Mouse (Mus musculus) MEL (cell line): ENCODE data around the gene Ctc1. TPM values are rescaled to one million over a fixed set of nuclear protein-coding genes. Genes with fewer than 3 reads are reported as not detected.

Source experiments
- DNase-seq: peaks from one replicate; pipeline ENCODE4 v3.0.0; 2011; ENCODE audit warnings: low read depth, low spot score
- H3K27ac ChIP-seq: 2 replicates; pipeline ENCODE4 v1.5.1; 2012; ENCODE audit warnings: low read depth, mild to moderate bottlenecking, control low read depth, low read length, moderate library complexity; ENCODE audit not compliant: control insufficient read depth
- H3K27me3 ChIP-seq, 2 experiments: fragments of 150-350 bp in 1 of 2; sonication (generic) in 1 of 2; 2 replicates each; pipeline ENCODE4 v1.6.1; 2012; ENCODE audit warnings: low read length in 2 of 2, mild to moderate bottlenecking in 2 of 2, improper control_type of control experiment in 1 of 2, moderate library complexity in 1 of 2; ENCODE audit not compliant: insufficient read depth in 2 of 2, control insufficient read depth in 1 of 2
- H3K36me3 ChIP-seq, 2 experiments: 2 replicates each; pipeline ENCODE4 v1.6.1; 2012 to 2014; ENCODE audit warnings: low read length in 2 of 2, improper control_type of control experiment in 1 of 2, inconsistent platforms in 1 of 2, mild to moderate bottlenecking in 1 of 2; ENCODE audit not compliant: insufficient read depth in 2 of 2, control insufficient read depth in 1 of 2
- H3K4me1 ChIP-seq, 2 experiments: fragments of 150-350 bp in 1 of 2; sonication (generic) in 1 of 2; 2 replicates each; pipeline ENCODE4 v1.6.1; 2012; ENCODE audit warnings: low read length in 2 of 2, improper control_type of control experiment in 1 of 2, mild to moderate bottlenecking in 1 of 2; ENCODE audit not compliant: insufficient read depth in 2 of 2, control insufficient read depth in 1 of 2
- H3K4me3 ChIP-seq, 2 experiments: fragments of 150-350 bp in 1 of 2; sonication (generic) in 1 of 2; 2 replicates each; pipeline ENCODE4 v1.5.1; 2012; ENCODE audit warnings: low read depth in 2 of 2, low read length in 2 of 2, mild to moderate bottlenecking in 2 of 2, moderate library complexity in 2 of 2, control low read depth in 1 of 2, improper control_type of control experiment in 1 of 2; ENCODE audit not compliant: control insufficient read depth in 1 of 2, insufficient read depth in 1 of 2
- H3K79me2 ChIP-seq: 2 replicates; pipeline ENCODE4 v1.6.1; 2012; ENCODE audit warnings: mild to moderate bottlenecking, low read length, moderate library complexity; ENCODE audit not compliant: control insufficient read depth, poor library complexity, insufficient read depth
- H3K9ac ChIP-seq: 2 replicates; pipeline ENCODE4 v1.6.1; 2012; ENCODE audit warnings: low read depth, mild to moderate bottlenecking, control low read depth, low read length, moderate library complexity; ENCODE audit not compliant: control insufficient read depth, poor library complexity, severe bottlenecking
- H3K9me3 ChIP-seq: fragments of 150-350 bp; sonication (generic); replicated peaks from 2 replicates; pipeline ENCODE4 v1.6.1; 2012; ENCODE audit warnings: mild to moderate bottlenecking, low read length, improper control_type of control experiment, moderate library complexity; ENCODE audit not compliant: insufficient read depth
- BHLHE40 ChIP-seq: IDR thresholded peaks from 2 replicates; pipeline ENCODE4 v1.6.1; 2012; ENCODE audit warnings: low read depth, mild to moderate bottlenecking, inconsistent platforms, low read length, improper control_type of control experiment, borderline replicate concordance
- CTCF ChIP-seq, 3 experiments: IDR thresholded peaks in 2 of 3; conservative IDR thresholded peaks in 1 of 3; 2 replicates each; pipeline ENCODE4 v1.5.1; 2011 to 2012; ENCODE audit warnings: low read length in 3 of 3, low read depth in 2 of 3, mild to moderate bottlenecking in 2 of 3, improper control_type of control experiment in 1 of 3, inconsistent platforms in 1 of 3, mixed read lengths in 1 of 3, moderate library complexity in 1 of 3; ENCODE audit not compliant: control insufficient read depth in 1 of 3, insufficient read depth in 1 of 3, poor library complexity in 1 of 3, severe bottlenecking in 1 of 3
- HCFC1 ChIP-seq: IDR thresholded peaks from 2 replicates; pipeline ENCODE4 v1.6.1; 2012; ENCODE audit warnings: low read depth, mild to moderate bottlenecking, inconsistent platforms, low read length, improper control_type of control experiment, moderate library complexity
- JUND ChIP-seq: IDR thresholded peaks from 2 replicates; pipeline ENCODE4 v1.6.1; 2011; ENCODE audit warnings: low read depth, mild to moderate bottlenecking, improper control_type of control experiment, low read length
- MAFK ChIP-seq: IDR thresholded peaks from 2 replicates; pipeline ENCODE4 v1.6.1; 2011; ENCODE audit warnings: low read depth, mild to moderate bottlenecking, low read length, improper control_type of control experiment, borderline replicate concordance
- MAX ChIP-seq: IDR thresholded peaks from 2 replicates; pipeline ENCODE4 v1.6.1; 2011; ENCODE audit warnings: low read length, improper control_type of control experiment
- MAZ ChIP-seq: IDR thresholded peaks from 2 replicates; pipeline ENCODE4 v1.6.1; 2012; ENCODE audit warnings: low read depth, mild to moderate bottlenecking, inconsistent platforms, low read length, improper control_type of control experiment
- MXI1 ChIP-seq: IDR thresholded peaks from 2 replicates; pipeline ENCODE4 v1.6.1; 2011; ENCODE audit warnings: mild to moderate bottlenecking, low read depth, low read length, improper control_type of control experiment
- MYC ChIP-seq: IDR thresholded peaks from 2 replicates; pipeline ENCODE4 v1.6.1; 2011; ENCODE audit warnings: low read depth, mild to moderate bottlenecking, low read length, improper control_type of control experiment, moderate library complexity
- NELFE ChIP-seq: IDR thresholded peaks from 2 replicates; pipeline ENCODE4 v1.6.1; 2011; ENCODE audit warnings: low read depth, low read length, improper control_type of control experiment
- SIN3A ChIP-seq: IDR thresholded peaks from 2 replicates; pipeline ENCODE4 v1.6.1; 2012; ENCODE audit warnings: low read length, improper control_type of control experiment, inconsistent platforms
- SMC3 ChIP-seq: IDR thresholded peaks from 2 replicates; pipeline ENCODE4 v1.6.1; 2011; ENCODE audit warnings: low read depth, low read length, improper control_type of control experiment
- TAL1 ChIP-seq: IDR thresholded peaks from 2 replicates; pipeline ENCODE4 v1.6.1; 2012; ENCODE audit warnings: mild to moderate bottlenecking, inconsistent platforms, low read length, moderate library complexity, mixed read lengths
- USF1 ChIP-seq: IDR thresholded peaks from 2 replicates; pipeline ENCODE4 v1.6.1; 2014; ENCODE audit warnings: low read depth, mild to moderate bottlenecking, inconsistent platforms, low read length, improper control_type of control experiment, moderate library complexity
- USF2 ChIP-seq, 2 experiments: IDR thresholded peaks; 2 replicates each; pipeline ENCODE4 v1.6.1; 2011 to 2012; ENCODE audit warnings: improper control_type of control experiment in 2 of 2, low read length in 2 of 2, borderline replicate concordance in 1 of 2, inconsistent platforms in 1 of 2, low read depth in 1 of 2, mild to moderate bottlenecking in 1 of 2; ENCODE audit not compliant: insufficient read depth in 1 of 2
- polyA plus RNA-seq, 2 experiments: library from polyadenylated mRNA; stranded (reverse) in 1 of 2; unstranded in 1 of 2; fragments of >175 nt in 1 of 2; fragments of >200 nt in 1 of 2; gene quantifications; 2 replicates each; pipeline versions ENCODE4 v1.2.1 to v1.2.4; 2012; ENCODE audit warnings: low replicate concordance in 2 of 2, low read depth in 1 of 2; ENCODE audit not compliant: insufficient read length in 2 of 2, insufficient read depth in 1 of 2, missing spikeins in 1 of 2
- total RNA-seq: library from RNA; depleted of rRNA; stranded (reverse); fragments of 300-350 nt; gene quantifications from 2 replicates; pipeline ENCODE4 v1.2.3, GENCODE M21; 2012

Ctc1 gene
- total and polyA plus RNA-seq, 3 experiments = 16.0 to 59.1 TPM; not detected in 1

GRCm38 (mm10) chr11:69076572-69076971 lies 60.9 kb downstream of the Ctc1 start:
- H3K36me3 ChIP-seq = peaks cover 0 to 3% of the 10 kb centered on the region in 2 experiments; a peak in 1 of 4 replicates
- peaks cover 0 to 12% of the 10 kb centered on the region in 2 experiments; a peak in 3 of 4 replicates for H3K4me1 ChIP-seq
- H3K27ac ChIP-seq = no peak overlapping the region
- no peaks in the 10 kb centered on the region for H3K79me2 ChIP-seq
- no peaks in the 10 kb centered on the region for H3K9me3 ChIP-seq
- TF ChIP-seq TAL1 (no peak), MYC (no peak), USF2 (IDR thresholded peaks at IDR 0.05; ENCODE audit: borderline replicate concordance in 1 of 2, insufficient read depth in 1 of 2, low read depth in 1 of 2, low read length in 2 of 2) (no peak)
- no peak for DNase-seq
- H3K9ac ChIP-seq = no peak overlapping the region
- H3K4me3 ChIP-seq = no peak overlapping the region
- H3K27me3 ChIP-seq = no peaks in the 10 kb centered on the region

GRCm38 (mm10) chr11:69077316-69077715 lies 61.6 kb downstream of the Ctc1 start:
- H3K9ac ChIP-seq = no peak overlapping the region
- H3K9me3 ChIP-seq = no peaks in the 10 kb centered on the region
- no peaks in the 10 kb centered on the region for H3K79me2 ChIP-seq
- peaks cover 0 to 3% of the 10 kb centered on the region in 2 experiments; a peak in 1 of 4 replicates for H3K36me3 ChIP-seq
- no peak overlapping the region for H3K4me3 ChIP-seq
- H3K27me3 ChIP-seq = no peaks in the 10 kb centered on the region; a peak in 1 of 4 replicates
- no peak for DNase-seq
- TF ChIP-seq SMC3 (no peak), USF2 (IDR thresholded peaks at IDR 0.05; ENCODE audit: borderline replicate concordance in 1 of 2, insufficient read depth in 1 of 2, low read depth in 1 of 2, low read length in 2 of 2) (no peak), NELFE (no peak), USF1 (no peak), MYC (no peak), HCFC1 (no peak)
- no peak overlapping the region for H3K27ac ChIP-seq
- H3K4me1 ChIP-seq = peaks cover 0 to 12% of the 10 kb centered on the region in 2 experiments; a peak in 3 of 4 replicates

- Histone ChIP-seq H3K4me3 (no peak overlapping the region), H3K27me3 (no peaks in the 10 kb centered on the region; a peak in 2 of 4 replicates), H3K9ac (no peak overlapping the region), H3K4me1 (peaks cover 0 to 12% of the 10 kb centered on the region in 2 experiments; a peak in 3 of 4 replicates), H3K36me3 (peaks cover 0 to 3% of the 10 kb centered on the region in 2 experiments; a peak in 1 of 4 replicates), H3K79me2 (no peaks in the 10 kb centered on the region), H3K9me3 (no peaks in the 10 kb centered on the region), H3K27ac (no peak overlapping the region)
- no peak for DNase-seq
- TF ChIP-seq CTCF (IDR thresholded peaks at IDR 0.05 in 2 of 3, conservative IDR thresholded peaks at IDR 0.05 in 1 of 3; ENCODE audit: control insufficient read depth in 1 of 3, insufficient read depth in 1 of 3, low read depth in 2 of 3, low read length in 3 of 3, poor library complexity in 1 of 3, severe bottlenecking in 1 of 3) (no peak), MAZ (no peak), USF1 (no peak), SIN3A (no peak), MXI1 (no peak), MAX (no peak), BHLHE40 (no peak), MAFK (no peak), NELFE (no peak), JUND (no peak)
Measured at GRCm38 (mm10) chr11:69078041-69078440, 62.3 kb downstream of the Ctc1 start.
